8 mouse cellular contexts compared by ENCODE assay signal in the genomic region with DNA sequence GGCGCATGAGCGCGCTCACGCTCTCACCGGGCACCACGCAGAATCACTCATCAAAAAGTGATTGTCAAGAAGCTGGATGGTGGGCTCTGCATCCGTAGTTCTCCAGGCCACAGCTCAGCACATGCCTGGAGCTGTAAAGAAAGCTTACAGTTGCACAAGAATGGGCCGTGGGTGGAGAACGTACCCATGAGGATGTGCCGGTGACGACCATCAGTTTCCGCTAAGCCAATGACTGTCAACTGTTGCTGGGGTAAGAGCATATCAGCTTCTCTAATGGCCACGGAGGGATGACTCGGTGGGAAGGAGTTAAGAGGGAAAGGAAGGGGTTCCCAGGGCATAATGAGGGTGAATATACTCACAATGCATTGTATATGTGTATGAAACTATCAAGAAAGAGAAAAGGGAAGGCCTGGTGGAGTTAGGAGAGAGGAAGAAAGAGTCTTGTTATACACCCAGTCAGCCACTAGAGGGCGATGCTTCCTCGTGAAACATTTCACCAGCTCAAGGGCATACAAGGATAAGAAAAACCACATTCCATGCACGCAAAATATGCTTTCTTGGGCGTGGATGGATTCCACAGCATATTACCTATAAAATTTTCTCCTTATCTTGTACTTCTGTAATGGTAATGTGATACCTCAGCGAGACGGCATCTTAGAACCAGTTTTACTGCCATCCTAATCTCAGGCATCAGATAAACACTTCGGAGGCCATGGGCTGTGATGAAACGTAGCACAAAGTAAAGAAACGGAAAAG. TPM values are rescaled to one million over a fixed set of nuclear protein-coding genes. Genes with fewer than 3 reads are reported as not detected.
A peak's percentile ranks its signal among the peaks of the same experiment; 100 is the strongest.
DNase-seq lines count a peak whose midpoint lies in the region; ATAC-seq and TF ChIP-seq lines count a peak whose summit lies in the region.

No protein-coding gene starts in this region.

- 0 out of 2 replicates have a peak, but pooled peaks have one; percentile 32 for TF ChIP-seq CTCF in thymus, adult 2 months (IDR thresholded peaks at IDR 0.05; ENCODE audit: borderline replicate concordance, control insufficient read depth, extremely low read depth, insufficient read depth, low read length, poor library complexity)

- H3K4me1 ChIP-seq in thymus, adult 2 months (replicated peaks; ENCODE audit: control insufficient read depth, insufficient read depth, low read length): no peaks in the 10 kb centered on the region
- no peaks in the 10 kb centered on the region for H3K4me1 ChIP-seq in limb, embryonic 14.5 days (ENCODE audit: control insufficient read depth, insufficient read depth, low read length)

- no peaks in the 10 kb centered on the region for H3K27me3 ChIP-seq in thymus, adult 2 months (ENCODE audit: control insufficient read depth, insufficient read depth, low read length)
- no peaks in the 10 kb centered on the region for H3K27me3 ChIP-seq in limb, embryonic 14.5 days (ENCODE audit: control insufficient read depth, insufficient read depth, low read length)

- no peak overlapping the region for H3K9ac ChIP-seq in limb, embryonic 14.5 days (ENCODE audit: low read depth, low read length, severe bottlenecking)

- no peak overlapping the region for H3K4me3 ChIP-seq in thymus, adult 2 months (ENCODE audit: control insufficient read depth, insufficient read depth, low read length)
- no peak overlapping the region for H3K4me3 ChIP-seq in limb, embryonic 14.5 days (replicated peaks; ENCODE audit: low read length)

- no peaks in the 10 kb centered on the region for H3K9me3 ChIP-seq in limb, embryonic 14.5 days (ENCODE audit: control insufficient read depth, low read length)

- ATAC-seq in frontal cortex, adult (ENCODE audit: low TSS enrichment): peak; percentile 80
- ATAC-seq in limb, embryonic 14.5 days (ENCODE audit: low FRiP score, low read depth): peak; percentile 37; the same call in 1 of the 2 replicates
- ATAC-seq in monocyte, adult 5-6 weeks (replicated peaks; ENCODE audit: insufficient number of reproducible peaks, low FRiP score, low TSS enrichment, poor library complexity, severe bottlenecking): peak; percentile 71

- no peak for TF ChIP-seq POLR2A in thymus, adult 2 months (IDR thresholded peaks at IDR 0.05; ENCODE audit: control insufficient read depth, extremely low read depth, insufficient read depth, low read length, poor library complexity)
- TF ChIP-seq POLR2A in limb, embryonic 14.5 days (IDR thresholded peaks at IDR 0.05; ENCODE audit: borderline replicate concordance, extremely low read depth, insufficient read depth, insufficient read length): no peak

- DNase-seq in thymus, adult 2 months: peak; percentile 61
- no peak for DNase-seq in thymus, adult 18-20 months
- peak; percentile 52 for DNase-seq in c-Kit-positive CD71-positive TER-119-negative erythroid progenitor cells, embryonic 14.5 days (ENCODE audit: low read depth)
- DNase-seq in kidney, adult 9 months: peak; percentile 67
- DNase-seq in limb, embryonic 14.5 days (ENCODE audit: low spot score): peak; percentile 87
- peak; percentile 72 for DNase-seq in thymus, postnatal 4 days

- H3K4me2 ChIP-seq in limb, embryonic 14.5 days (replicated peaks; ENCODE audit: low read depth, low read length, severe bottlenecking): 0 out of 2 replicates have a peak overlapping the region, but pooled peaks have one; percentile 21

- H3K27ac ChIP-seq in thymus, adult 2 months (ENCODE audit: control insufficient read depth, insufficient read depth, low read length): no peak overlapping the region
- H3K27ac ChIP-seq in limb, embryonic 14.5 days (replicated peaks; ENCODE audit: low read depth, low read length): no peak overlapping the region

- 65% methylated on average over 23 of the region's 23 CpGs for WGBS in thymus, adult 2 months
- 51% methylated on average over 23 of the region's 23 CpGs for WGBS in limb, embryonic 14.5 days

- no peaks in the 10 kb centered on the region for H3K36me3 ChIP-seq in thymus, adult 2 months (ENCODE audit: control insufficient read depth, insufficient read depth, low read length)
- no peaks in the 10 kb centered on the region for H3K36me3 ChIP-seq in limb, embryonic 14.5 days (ENCODE audit: control insufficient read depth, insufficient read depth, low read length)

RNA-seq across cellular contexts. Expression of gene Plet1, which starts 50.4 kb away (rescaled TPM):
- polyA plus RNA-seq in thymus, adult 2 months (2012; rRNA removed): 7.5 and 8.0 TPM in 2 replicates
- 0.74 and 0.93 TPM in 2 replicates for polyA plus RNA-seq in limb, embryonic 14.5 days (2012; rRNA removed)
- polyA plus RNA-seq in limb, embryonic 14.5 days (2014; fragmentation: Nextera tagmentation; extraction: Ambion mirVana): 0.41 and 0.70 TPM in 2 replicates
- not detected in 3 replicates for total RNA-seq in monocyte, adult 5-6 weeks (2017)

Comparison
In these comparisons a context has a peak if more than half of its experiments do, and no peak if none do; other contexts are left out.
1. DNase-seq: peak in thymus, adult 2 months (single experiment), c-Kit-positive CD71-positive TER-119-negative erythroid progenitor cells, embryonic 14.5 days (single experiment), kidney, adult 9 months (single experiment), limb, embryonic 14.5 days (single experiment) and thymus, postnatal 4 days (single experiment); none in thymus, adult 18-20 months (0 of 2).
2. Peak in every context shown above with its lines, with median percentiles within 50 percentile points of each other: ATAC-seq.